Mouse (Mus musculus) liver, postnatal 0 days (tissue): Measurements from ENCODE around the gene 4933434E20Rik. TPM values are rescaled to one million over a fixed set of nuclear protein-coding genes. Genes with fewer than 3 reads are reported as not detected.

ENCODE experiments used
- ATAC-seq: fragments of 200-750 bp; cut with Nextera tagmentation; 2 replicates; pipeline ENCODE4 v1.8.0; 2017; ENCODE audit warnings: mild to moderate bottlenecking, moderate library complexity
- DNase-seq: peaks from one replicate; pipeline ENCODE4 v3.0.0-alpha.2; 2016
- H3K27ac ChIP-seq: fragments of 300-500 bp; sonication (generic); 2 replicates; pipeline ENCODE4 v1.5.1; 2014; ENCODE audit warnings: antibody characterized with exemption, moderate library complexity, mild to moderate bottlenecking, low read depth
- H3K27me3 ChIP-seq: fragments of 300-500 bp; sonication (generic); 2 replicates; pipeline ENCODE4 v1.6.1; 2014; ENCODE audit warnings: low read length, control low read depth, mixed read lengths; ENCODE audit not compliant: insufficient read depth
- H3K36me3 ChIP-seq: fragments of 300-500 bp; sonication (generic); replicated peaks from 2 replicates; pipeline ENCODE4 v1.6.1; 2014; ENCODE audit warnings: mild to moderate bottlenecking, control low read depth, low read length, moderate library complexity, mixed read lengths; ENCODE audit not compliant: insufficient read depth
- H3K4me1 ChIP-seq: fragments of 300-500 bp; sonication (generic); 2 replicates; pipeline ENCODE4 v1.6.1; 2014; ENCODE audit warnings: antibody characterized with exemption, mild to moderate bottlenecking, control low read depth; ENCODE audit not compliant: insufficient read depth
- H3K4me2 ChIP-seq: fragments of 300-500 bp; sonication (generic); 2 replicates; pipeline ENCODE4 v1.6.1; 2014; ENCODE audit warnings: low read depth, mild to moderate bottlenecking, low read length, moderate library complexity, mixed read lengths
- H3K4me3 ChIP-seq: fragments of 300-500 bp; sonication (generic); 2 replicates; pipeline ENCODE4 v1.5.1; 2014; ENCODE audit warnings: low read depth, low read length
- H3K9ac ChIP-seq: fragments of 300-500 bp; sonication (generic); replicated peaks from 2 replicates; pipeline ENCODE4 v1.6.1; 2014; ENCODE audit warnings: mild to moderate bottlenecking, moderate library complexity
- H3K9me3 ChIP-seq: fragments of 300-500 bp; sonication (generic); 2 replicates; pipeline ENCODE4 v1.6.1; 2016; ENCODE audit warnings: mild to moderate bottlenecking, control low read depth, low read length, mixed read lengths
- CTCF ChIP-seq: sonication (generic); IDR thresholded peaks from 2 replicates; pipeline ENCODE4 v1.5.1; 2016; ENCODE audit warnings: antibody characterized with exemption, low read depth
- EP300 ChIP-seq: IDR thresholded peaks from 2 replicates; pipeline ENCODE4 v1.6.1; 2016; ENCODE audit warnings: antibody characterized with exemption, low read depth, mild to moderate bottlenecking
- WGBS: fragments of 180-500 bp; shearing (Covaris S2); extraction: QIAGEN DNeasy Blood & Tissue Kit; methylation state at CpG from one replicate; pipeline ENCODE4 v1.1.7; 2014; ENCODE audit not compliant: insufficient replicate concordance; 5-methylcytosine and 5-hydroxymethylcytosine counted together
- polyA plus RNA-seq: library from polyadenylated mRNA; unstranded; fragments of >200 nt; fragmentation: Nextera tagmentation; extraction: Ambion mirVana; gene quantifications from 2 replicates; pipeline ENCODE4 v1.2.1, GENCODE M21; 2015

The 4933434E20Rik gene
- polyA plus RNA-seq, 1 experiment from 2014 or later, result 64.6 TPM

DNA sequence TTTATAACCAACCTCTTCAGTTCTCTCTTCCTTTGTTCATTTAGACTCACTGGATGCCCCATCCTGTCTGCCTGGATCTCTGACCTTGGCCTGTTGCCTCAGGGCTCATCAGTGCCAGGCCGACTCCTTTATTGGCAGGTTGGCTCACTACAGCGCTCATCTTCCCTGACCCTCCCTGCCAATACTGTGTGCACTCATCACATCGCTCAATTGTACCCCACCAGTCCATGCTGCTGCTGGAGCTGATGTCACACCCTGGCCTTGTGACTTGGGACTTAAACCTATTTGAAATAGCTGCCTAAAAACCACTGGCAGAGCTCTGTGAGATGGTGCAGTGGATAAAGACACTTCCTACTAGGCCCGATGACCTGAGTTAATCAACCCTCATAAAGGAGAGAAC lies 16.4 kb downstream of the 4933434E20Rik start:
- peaks cover 4% of the 10 kb centered on the region; the same call in 1 of the 2 replicates for H3K36me3 ChIP-seq
- TF ChIP-seq CTCF (no peak), EP300 (no peak)
- H3K4me1 ChIP-seq, result 0 out of 2 replicates have a peak, but pooled peaks cover 4% of the 10 kb centered on the region
- no peaks in the 10 kb centered on the region for H3K9me3 ChIP-seq
- H3K27me3 ChIP-seq, result no peaks in the 10 kb centered on the region
- no peak overlapping the region for H3K9ac ChIP-seq
- DNase-seq, result no peak
- WGBS, result 86% methylated on average over 4 of the region's 4 CpGs
- ATAC-seq, result peak; percentile 36; the same call in 1 of the 2 replicates
- no peak overlapping the region for H3K4me3 ChIP-seq
- no peak overlapping the region for H3K4me2 ChIP-seq
- H3K27ac ChIP-seq, result no peak overlapping the region

DNA sequence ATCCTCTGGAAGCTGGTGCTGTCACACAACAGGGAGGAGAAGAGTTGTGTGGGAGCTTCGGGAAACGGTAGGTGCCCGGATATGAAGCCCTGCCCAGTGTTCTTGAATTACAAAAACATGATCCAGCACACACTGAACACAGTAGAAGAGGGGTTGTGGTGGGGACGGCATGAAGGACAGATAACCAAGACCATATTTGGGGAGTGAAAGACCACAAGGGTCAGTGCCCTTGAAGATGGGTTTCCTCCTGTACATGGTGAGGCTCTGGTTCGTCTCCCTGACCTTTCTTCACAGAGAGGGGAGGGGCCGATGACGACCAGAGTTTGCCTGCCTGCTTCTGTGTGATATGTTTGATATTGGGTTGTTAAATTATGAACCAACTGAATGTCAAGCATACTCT lies 18.3 kb downstream of the 4933434E20Rik start:
- DNase-seq, result no peak
- 67% methylated on average over 7 of the region's 7 CpGs for WGBS
- no peak overlapping the region for H3K4me3 ChIP-seq
- no peaks in the 10 kb centered on the region for H3K27me3 ChIP-seq
- H3K27ac ChIP-seq, result no peak overlapping the region
- H3K9me3 ChIP-seq, result no peaks in the 10 kb centered on the region
- no peaks in the 10 kb centered on the region for H3K36me3 ChIP-seq
- H3K4me1 ChIP-seq, result 0 out of 2 replicates have a peak, but pooled peaks cover 4% of the 10 kb centered on the region
- ATAC-seq, result no peak
- H3K4me2 ChIP-seq, result no peak overlapping the region
- H3K9ac ChIP-seq, result no peak overlapping the region
- TF ChIP-seq EP300 (no peak), CTCF (no peak)

DNA sequence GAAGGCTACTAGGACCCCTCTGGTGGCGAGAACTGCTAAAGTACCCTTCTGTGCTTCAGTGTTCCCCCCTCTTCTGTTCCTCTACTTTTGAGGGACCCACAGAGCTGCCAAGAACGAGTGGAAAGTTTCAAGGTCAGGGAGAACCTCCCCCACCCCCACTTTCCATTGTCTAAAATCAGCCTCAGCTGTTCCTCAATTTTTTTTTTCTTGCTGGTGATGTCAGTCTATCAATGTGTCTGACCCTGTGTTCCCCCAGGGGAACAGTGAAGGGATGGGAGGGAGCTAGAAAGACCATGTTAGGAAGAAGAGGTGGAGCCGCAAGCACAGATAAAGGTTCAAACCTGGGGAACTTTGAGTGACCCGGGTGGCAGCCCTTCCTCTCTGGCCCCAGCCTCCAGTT lies 20.9 kb downstream of the 4933434E20Rik start, which contains the start of gene Tpm3:
TSS of gene Tpm3 (plus strand) at position 356 of the 400 bp plus-strand sequence.
- TF ChIP-seq CTCF (no peak), EP300 (no peak)
- no peaks in the 10 kb centered on the region for H3K9me3 ChIP-seq
- no peak within 1 kb of the TSS for H3K9ac ChIP-seq
- no peak within 1 kb of the TSS for H3K4me2 ChIP-seq
- ATAC-seq, result no peak
- H3K27ac ChIP-seq, result no peak within 1 kb of the TSS
- H3K4me3 ChIP-seq, result no peak within 1 kb of the TSS
- DNase-seq, result no peak
- WGBS, result 44% methylated on average over 4 of the region's 4 CpGs
- H3K27me3 ChIP-seq, result no peaks in the 10 kb centered on the region
- H3K36me3 ChIP-seq, result no peaks in the 10 kb centered on the region
- 0 out of 2 replicates have a peak, but pooled peaks cover 4% of the 10 kb centered on the region for H3K4me1 ChIP-seq

DNA sequence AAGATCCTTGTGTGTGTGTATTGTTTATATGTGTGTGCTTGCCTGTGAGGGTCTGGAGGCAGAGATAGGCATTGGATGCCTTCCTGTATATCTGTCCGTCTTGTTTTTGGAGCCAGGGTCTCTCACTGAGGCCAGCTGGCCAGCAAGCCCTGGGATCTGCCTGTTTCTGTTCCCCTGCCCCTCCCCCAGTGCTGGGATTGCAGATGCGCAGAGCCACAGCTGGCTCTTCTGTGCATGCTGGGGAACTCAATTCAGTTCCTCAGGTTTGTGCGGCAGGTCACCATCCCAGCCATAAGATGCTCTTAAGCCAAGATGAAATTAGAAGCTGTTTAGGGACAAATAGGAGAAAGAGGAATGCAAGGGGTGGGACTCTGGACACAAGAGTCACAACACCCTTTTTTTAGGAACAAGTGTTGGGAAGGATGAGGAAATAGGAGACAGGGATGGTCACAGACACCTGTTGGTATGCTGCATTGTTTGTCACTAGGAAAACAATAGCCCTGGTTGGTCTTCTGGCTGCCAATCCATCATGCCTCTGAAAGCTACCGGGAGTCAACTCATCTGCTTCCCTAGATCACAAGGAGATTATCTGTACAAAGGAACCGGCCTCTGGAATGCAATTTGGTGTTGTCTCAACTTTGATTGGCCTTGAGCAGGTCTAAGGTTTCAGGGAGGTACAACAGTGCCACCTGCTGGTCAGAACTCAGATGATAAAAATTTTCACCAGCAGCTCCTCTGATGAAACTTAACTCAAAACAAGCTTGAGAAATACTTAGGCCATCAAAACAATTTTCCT lies 25.7 kb downstream of the 4933434E20Rik start:
- DNase-seq, result peak; percentile 85
- Histone ChIP-seq H3K4me1 (peaks cover 18% of the 10 kb centered on the region), H3K27me3 (no peaks in the 10 kb centered on the region), H3K9ac (no peak overlapping the region), H3K27ac (no peak overlapping the region), H3K9me3 (no peaks in the 10 kb centered on the region), H3K4me3 (no peak overlapping the region), H3K4me2 (no peak overlapping the region), H3K36me3 (no peaks in the 10 kb centered on the region)
- no peak for TF ChIP-seq EP300
- peak; percentile 91 for TF ChIP-seq CTCF
- 28% methylated on average over 5 of the region's 5 CpGs for WGBS
- no peak for ATAC-seq

DNA sequence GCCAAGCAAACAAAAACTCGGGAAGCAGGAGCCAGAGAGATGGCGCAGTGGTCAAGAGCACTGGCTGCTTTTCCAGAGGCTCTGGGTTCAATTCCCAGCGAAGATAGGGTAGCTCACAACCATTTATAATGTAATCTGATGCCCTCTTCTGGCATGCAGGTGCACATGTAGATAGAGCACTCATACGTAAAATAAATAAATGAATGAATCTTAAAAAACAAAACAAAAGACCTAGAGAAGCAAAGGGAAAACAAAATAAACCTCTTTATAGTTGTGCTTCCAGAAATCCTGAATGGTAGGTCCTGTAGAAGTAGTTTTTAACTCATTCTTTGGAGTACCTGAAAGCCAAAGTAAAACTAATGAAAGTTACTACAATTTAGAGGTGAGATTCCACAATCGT lies 26.8 kb downstream of the 4933434E20Rik start:
- H3K27me3 ChIP-seq, result no peaks in the 10 kb centered on the region
- TF ChIP-seq CTCF (no peak), EP300 (no peak)
- no peak overlapping the region for H3K4me3 ChIP-seq
- H3K4me1 ChIP-seq, result peaks cover 29% of the 10 kb centered on the region
- H3K9me3 ChIP-seq, result no peaks in the 10 kb centered on the region
- WGBS, result 47% methylated on average over 5 of the region's 5 CpGs
- no peaks in the 10 kb centered on the region for H3K36me3 ChIP-seq
- DNase-seq (no peak), ATAC-seq (no peak)
- H3K27ac ChIP-seq, result 0 out of 2 replicates have a peak overlapping the region, but pooled peaks have one; percentile 50
- H3K9ac ChIP-seq, result no peak overlapping the region
- H3K4me2 ChIP-seq, result no peak overlapping the region

DNA sequence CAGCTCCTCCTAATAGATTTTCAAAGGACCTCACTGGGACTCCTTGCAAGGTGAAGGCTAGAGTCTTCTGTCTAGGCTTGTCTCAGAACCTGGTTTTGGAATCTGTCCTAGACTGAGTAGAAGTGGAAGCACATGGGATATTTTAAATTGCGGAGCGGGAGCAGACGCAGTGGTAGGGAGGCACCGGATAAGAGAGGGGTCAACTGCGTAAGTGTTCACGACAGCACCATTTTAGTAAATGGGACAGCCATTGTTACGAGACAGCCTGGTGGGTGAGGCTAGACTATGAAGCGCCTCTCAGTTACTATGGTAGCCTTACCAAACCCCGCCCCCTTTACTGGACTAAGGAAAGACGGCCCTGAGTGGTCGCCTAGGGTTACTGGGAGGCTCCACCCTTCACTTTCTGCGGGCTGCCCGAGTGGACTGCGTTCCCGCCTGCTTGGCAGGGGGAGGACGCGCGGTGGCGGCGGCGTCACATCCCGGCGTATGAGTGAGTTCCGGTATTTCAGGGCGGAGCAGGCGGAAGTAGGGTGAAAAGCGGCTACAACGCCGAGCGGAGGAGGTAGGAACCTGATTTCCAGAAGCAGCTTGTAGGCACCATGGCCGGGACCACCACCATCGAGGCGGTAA lies 27.8 kb downstream of the 4933434E20Rik start:
- Histone ChIP-seq H3K4me2 (peak overlapping the region; percentile 95), H3K9ac (peak overlapping the region; percentile 91), H3K9me3 (no peaks in the 10 kb centered on the region), H3K4me3 (peak overlapping the region; percentile 91), H3K36me3 (no peaks in the 10 kb centered on the region), H3K27ac (peak overlapping the region; percentile 99), H3K4me1 (peaks cover 39% of the 10 kb centered on the region), H3K27me3 (no peaks in the 10 kb centered on the region)
- peak; percentile 92 for ATAC-seq
- peak; percentile 95 for DNase-seq
- TF ChIP-seq CTCF (peak; percentile 42; the same call in 1 of the 2 replicates), EP300 (peak; percentile 48; the same call in 1 of the 2 replicates)
- WGBS, result under 1% methylated on average over 32 of the region's 33 CpGs
